Mouse (Mus musculus): ENCODE data around the gene Thbs2.
"Not testable (repeated sequence)": the region's sequence is repeated elsewhere in the genome, so short reads cannot be mapped to it uniquely, and the experiment has no call there.

Thbs2 gene

GRCm38 (mm10) chr17:14635546-14636323 lies 58.3 kb downstream of the Thbs2 start:
- no peak for DNase-seq (ENCODE audit: low spot score in 2 of 2)

- DNase-seq (ENCODE audit: low spot score in 2 of 2), result no peak
Observed at GRCm38 (mm10) chr17:14628901-14629300, 65.1 kb downstream of the Thbs2 start.

GRCm38 (mm10) chr17:14627828-14628338 lies 66.2 kb downstream of the Thbs2 start:
- DNase-seq (ENCODE audit: low spot score in 2 of 2), result no peak

GRCm38 (mm10) chr17:14624433-14624832 lies 69.6 kb downstream of the Thbs2 start:
- no peak for DNase-seq (ENCODE audit: low spot score in 2 of 2)

- DNase-seq (ENCODE audit: low spot score in 2 of 2), result not testable (repeated sequence)
Observed at GRCm38 (mm10) chr17:14621006-14621405, 73.0 kb downstream of the Thbs2 start.

DNA sequence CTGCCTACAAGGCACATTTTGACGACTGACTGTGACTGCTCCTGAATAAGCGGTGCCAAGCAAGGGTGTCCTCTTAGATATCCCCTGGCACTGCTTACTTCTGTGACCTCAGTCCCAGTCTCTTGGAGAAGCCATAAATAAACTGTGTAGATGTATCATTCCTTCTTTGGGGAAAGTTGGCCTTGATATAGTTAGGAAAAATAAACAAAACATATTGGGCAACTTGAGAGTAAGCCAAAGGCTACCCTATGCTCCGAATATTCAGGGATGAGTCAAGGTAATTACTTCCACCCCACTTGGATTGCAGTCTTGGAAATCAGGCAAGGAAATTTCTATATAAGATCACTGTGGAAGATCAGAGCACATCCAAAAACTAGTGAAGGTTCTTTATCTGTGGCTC lies 74.0 kb downstream of the Thbs2 start:
- DNase-seq (ENCODE audit: low spot score in 2 of 2), result no peak

GRCm38 (mm10) chr17:14619038-14619437 lies 75.0 kb downstream of the Thbs2 start:
- DNase-seq (ENCODE audit: low spot score in 2 of 2), result no peak
